Mouse (Mus musculus) left cerebral cortex, adult 9 months (tissue): ENCODE data around the gene Rheb.
"Not testable (repeated sequence)": the region's sequence is repeated elsewhere in the genome, so short reads cannot be mapped to it uniquely, and the experiment has no call there.

ENCODE experiments used
- DNase-seq, 2 experiments: peaks; one replicate each; pipeline ENCODE4 v3.0.0; 2022; ENCODE audit warnings: low spot score in 2 of 2

The Rheb gene

DNA sequence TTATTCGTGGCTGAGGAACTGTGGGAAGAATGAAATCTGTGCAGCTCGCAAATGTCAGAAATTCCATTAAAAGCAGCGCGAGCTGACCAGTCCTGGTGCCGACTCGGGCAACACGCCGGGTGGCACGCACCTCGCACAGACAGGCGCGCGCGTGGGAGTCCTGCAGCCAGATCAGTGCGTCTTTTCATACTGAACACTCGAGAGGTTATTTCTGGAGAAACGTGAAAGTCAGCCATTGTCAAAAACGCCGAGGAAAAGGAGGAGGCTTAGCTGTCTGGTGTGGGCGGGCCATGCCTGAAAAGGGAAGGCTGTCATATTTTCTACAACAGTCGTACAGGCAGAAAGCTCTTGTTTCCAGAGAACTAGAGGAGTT is 665 bp upstream of the Rheb start:
- DNase-seq: no peak

DNA sequence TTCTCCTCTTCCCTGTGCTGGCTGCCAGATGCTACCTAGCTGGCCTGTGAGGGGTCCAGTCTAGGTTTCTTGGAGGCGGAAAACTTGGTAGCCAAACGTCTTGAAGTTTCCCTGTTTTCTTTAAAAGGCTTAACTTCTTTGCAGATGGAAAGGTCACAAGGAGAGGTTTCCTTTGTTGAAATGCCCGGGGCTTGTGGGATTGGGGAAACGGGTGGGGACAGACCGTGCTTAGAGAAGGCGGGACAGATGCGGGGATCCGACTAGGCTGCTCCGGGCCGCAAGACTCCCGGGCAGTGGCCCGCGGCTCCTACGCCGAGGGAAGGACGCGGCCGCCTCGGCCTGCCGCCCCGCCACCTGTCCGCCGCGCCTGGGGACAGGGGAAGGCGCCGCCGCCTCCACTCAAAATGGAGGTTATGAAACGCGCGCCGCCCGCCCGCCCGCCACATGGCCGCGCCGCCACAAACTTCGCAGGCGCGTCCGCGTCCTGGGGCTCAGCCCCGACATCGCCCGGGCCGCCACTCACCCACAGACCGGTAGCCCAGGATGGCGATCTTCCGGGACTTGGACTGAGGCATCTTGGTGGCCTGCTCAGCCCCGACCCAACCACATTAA is 656 bp downstream of the Rheb start:
- peak in 1 of 2 experiments; percentile 31 for DNase-seq

DNA sequence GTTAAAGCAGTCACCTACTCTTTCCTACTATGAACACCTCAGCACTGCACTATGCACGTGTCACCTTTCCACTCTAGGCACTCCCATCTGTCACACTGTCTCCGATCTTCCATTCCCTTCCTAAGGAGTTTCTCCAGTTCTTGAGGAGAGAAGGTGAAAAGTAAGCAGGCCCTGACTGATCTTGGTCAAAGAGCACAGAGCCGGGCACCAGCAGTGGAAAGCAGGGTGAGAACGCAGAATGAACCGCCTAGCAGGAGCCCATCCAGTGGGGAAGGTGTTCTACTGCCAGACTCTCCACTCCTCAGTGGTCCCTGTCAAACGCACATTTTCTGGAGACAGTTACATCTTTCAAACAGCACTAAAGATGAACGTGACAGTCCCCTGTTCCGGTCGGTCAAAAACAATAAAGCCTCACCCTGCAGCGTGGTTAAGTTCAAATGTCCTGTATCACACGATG is 1.4 kb downstream of the Rheb start:
- DNase-seq: no peak

DNA sequence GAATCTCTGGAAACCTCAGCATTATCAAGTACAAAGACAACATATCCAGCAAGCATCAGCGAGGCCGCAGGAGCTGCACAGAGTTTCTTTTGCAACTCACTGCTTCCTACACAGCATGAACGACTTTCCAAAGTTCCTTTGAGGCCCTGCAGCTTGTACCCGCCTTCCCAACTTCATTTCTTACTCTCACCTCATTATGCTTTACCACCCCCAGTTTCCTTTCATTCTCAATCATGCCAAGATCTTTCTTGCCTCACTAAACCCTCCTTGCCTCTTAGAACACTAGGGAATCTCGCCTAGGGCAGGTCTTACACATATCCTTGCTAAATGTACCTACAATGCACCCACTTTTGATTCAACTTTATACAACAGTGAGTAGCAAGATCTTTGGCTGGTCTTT is 7.9 kb downstream of the Rheb start:
- DNase-seq: no peak

DNA sequence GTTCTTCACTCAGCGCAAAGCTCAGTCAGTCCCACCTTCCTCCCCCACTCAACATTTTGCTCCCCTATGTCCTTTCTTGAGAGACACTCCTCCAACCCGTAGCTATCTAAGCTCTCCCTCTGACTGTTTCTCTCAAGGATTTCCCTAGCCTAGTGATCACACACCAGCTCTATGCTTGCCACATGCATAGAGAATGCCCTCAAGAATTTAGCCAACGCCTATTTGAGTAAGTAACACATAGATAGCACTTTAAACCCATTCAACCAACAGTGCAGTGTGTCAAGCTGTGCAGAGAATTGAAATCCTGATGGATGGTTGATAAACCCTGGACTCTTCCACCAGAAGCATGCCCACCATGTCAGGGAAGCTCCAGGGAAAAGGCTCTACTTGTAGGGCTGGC is 10.5 kb downstream of the Rheb start:
- DNase-seq: no peak

DNA sequence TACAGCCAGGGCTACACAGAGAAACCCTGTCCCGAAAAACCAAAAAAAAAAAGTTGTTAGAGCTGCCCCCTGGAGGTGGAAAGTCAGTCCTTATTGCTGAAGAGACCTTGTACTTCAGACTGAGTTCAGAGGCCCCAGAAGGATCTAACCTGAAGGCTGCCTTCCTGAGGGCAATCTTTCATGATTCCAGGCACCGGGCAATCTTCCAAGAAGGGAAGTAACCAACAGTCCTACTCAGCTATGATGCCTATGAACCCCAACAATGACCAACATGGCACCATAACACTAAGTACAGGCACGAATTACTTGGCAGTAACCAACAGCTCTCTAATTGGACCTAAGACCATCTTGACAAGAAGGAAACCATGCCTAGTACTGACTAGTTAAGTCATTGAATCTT is 14.0 kb downstream of the Rheb start:
- no peak for DNase-seq

DNA sequence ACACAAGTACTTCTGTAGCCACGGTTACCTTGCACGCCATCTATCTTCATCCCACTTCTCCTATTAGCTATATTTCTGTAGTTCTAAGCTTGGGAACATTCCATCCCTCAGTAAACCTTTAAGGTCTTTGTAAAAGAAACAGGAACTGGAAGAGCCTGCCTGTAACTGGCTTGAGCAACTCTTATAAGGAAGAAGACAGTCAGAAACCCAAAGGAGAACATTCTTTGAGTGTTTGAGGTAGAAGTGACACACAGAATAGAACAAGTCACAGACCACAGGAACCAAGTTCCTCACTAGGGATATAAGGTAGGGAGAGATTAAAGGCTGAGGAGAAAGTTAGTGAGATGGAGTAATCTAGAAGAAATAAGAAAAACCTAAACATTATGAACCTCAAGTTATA is 15.3 kb downstream of the Rheb start:
- no peak for DNase-seq

DNA sequence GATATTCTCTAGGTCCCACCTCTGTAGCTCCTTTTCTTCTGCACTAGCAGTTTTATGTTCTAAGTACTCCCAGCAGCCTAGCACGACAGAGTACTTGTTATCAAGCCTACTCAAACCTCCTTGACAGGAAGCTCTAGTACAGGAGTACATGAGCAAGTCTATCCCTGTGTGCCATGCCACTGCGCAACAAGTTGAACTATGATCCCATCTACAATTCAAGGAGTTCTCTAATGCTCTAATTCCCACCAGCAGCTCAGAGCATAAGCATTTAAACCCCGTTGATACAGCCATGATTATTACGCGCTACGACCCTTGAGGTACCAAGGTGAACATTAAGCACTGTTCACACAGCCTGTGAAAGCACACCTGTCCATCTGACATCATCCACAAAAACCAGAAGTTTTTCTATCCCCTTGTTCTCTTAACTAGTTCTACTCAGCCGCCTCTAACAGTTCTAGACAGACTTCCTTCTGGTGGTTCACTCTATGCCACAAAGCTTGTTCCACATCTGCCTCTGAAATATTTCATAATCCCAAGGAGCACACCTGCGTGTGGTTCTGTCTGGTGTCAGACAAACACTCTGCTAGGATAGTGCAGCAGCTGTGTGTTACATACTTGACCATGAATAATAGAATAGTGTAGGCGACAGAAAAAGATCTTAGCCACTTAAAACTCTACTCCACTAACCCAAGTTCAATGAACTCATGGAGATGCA is 16.2 kb downstream of the Rheb start:
- DNase-seq: no peak

DNA sequence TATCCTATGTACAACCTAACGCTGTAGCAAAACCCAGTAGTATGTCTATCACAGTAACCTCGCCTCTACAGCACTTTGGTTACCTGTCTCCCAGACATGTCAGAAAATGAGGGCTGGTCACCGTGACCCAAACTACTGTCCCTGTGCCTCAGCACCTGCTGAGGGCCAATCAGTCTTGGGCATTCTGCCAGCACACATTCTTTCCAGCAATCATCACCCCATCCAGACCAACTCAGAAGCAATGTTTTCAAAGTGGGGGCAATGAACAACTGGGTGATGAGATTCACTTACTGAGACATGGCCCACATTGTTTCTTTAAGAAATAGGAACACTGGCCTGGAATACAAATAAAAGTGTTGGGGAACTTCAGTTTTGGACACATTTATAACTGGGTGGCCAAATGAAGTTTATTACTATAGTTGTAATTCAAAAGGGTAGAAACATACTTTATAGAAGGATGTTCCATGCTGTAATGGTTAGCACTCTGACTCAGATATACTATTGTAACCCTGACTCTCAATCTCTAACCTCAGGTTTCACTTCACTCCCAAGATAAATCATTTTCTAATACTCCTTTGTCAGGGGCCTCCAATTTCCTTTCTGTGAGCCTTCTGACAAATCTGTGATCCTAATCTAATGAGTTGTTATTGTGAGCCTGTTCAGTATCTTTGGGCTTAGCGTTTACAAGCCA is 16.9 kb downstream of the Rheb start:
- no peak for DNase-seq

DNA sequence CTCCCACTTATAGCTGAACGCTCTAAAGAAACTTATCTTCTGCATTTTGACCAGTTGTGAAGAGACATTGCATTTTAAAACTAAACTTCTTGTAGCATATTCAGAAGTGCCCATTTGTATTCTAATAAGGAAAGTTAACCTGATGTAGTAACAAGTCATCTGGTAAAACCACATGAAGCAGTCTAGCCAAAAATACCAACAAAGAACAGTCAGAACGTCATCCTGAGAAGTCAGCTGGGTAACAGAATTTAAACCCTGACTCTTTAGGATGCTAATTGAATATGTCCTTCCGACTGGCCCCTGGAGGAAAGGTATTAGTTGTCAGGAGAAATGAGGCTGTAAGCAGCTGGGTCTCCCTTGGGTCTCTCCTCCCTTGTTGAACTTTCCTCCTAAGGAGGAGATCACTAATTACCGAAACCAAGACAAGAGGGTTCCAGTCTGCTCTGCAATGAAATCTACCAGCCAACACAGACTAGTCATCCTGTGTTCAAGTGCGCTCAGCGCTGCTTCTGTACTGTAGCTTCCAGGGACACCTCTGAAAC is 18.5 kb downstream of the Rheb start:
- no peak for DNase-seq

DNA sequence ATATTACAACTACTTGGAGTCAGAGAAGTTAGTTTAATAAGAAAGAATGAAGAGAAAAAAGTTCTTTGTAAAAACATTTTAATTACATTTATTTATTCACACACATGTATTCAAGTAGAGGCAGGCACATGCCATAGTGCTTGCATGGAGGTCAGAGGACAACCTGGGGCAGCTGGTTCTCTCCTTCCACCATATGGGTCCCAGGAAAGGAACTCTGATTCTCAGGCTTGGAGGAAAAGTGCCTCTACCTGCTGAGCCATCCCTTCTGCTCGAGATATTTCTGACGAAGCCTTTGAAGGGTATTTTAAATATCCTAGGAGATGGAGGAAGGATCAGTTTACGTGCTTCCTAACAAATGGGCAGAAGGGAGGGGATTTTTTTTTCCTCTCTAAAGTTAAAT is 19.6 kb downstream of the Rheb start:
- no peak for DNase-seq

DNA sequence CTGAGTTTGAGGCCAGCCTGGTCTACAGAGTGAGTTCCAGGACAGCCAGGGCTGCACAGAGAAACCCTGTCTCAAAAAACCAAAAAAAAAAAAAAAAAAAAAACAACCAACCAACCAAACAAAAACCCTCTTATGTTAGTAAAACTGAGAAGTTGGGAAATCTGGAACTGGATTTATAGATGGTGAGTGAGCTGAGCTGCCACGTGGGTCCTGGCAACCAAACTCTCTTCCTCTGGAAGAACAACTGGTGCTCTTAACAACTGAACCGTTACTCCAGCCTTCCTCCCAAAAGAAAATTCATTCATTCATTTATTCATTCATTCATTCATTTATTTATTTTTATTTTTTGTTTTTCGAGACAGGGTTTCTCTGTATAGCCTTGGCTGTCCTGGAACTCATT is 20.2 kb downstream of the Rheb start:
- not testable (repeated sequence) for DNase-seq

DNA sequence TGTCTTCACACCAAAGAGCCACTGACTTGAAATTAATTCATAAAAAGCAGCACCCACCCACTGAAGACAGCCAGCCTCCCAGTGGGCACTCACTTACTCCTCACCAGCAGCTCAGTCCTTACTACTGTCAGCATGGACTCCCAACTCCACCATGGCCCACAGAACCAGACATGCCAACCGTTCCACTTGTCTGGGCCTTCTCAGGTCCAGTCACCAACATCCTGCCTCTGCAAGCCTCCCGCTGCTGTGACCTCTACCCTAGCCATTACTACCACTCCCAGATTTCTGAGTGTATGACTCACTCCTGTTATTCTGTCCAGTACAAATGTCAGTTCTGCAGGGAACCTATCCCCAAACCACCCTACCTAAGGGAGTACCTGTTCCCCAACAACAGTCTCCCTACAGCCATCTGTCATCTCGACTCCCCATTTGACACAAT is 21.0 kb downstream of the Rheb start:
- DNase-seq: no peak

DNA sequence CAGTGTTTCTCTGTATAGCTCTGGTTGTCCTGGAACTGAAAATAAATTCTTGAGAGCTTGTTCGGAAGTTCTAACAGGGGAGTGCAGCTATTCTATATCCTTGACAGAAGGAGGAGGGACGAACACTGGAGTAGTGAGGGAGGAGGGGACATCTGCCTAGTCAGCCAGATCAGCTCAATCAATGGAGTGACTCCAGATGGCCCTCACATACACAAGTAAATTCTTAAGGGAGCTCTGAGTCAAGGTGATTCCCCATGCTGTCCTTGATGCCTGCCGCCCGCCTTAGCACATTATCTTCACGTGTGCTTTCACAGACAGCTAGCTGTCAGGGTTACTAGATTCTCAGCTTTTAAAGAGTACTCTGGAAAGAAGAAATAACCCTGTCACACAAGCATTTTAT is 21.8 kb downstream of the Rheb start:
- DNase-seq: no peak

DNA sequence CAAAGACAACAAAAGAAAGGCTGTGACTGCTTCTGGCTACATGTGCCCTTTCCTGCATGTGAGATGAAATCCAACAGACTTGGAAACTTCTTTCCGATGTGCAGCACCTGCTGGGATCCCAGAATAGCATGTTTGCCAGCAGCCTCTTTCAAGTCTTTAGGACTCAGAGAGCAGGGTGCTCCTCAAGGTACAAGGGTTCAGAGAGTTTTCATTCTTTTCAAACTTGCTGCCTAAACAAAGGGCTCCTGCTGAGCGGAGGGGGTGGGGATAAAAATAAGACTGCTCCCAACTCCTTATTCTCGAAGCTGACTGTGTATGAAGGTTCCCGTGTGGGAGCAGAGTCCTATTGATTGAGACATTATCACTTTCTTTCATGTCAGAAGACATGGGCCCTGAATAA is 25.2 kb downstream of the Rheb start:
- no peak for DNase-seq

DNA sequence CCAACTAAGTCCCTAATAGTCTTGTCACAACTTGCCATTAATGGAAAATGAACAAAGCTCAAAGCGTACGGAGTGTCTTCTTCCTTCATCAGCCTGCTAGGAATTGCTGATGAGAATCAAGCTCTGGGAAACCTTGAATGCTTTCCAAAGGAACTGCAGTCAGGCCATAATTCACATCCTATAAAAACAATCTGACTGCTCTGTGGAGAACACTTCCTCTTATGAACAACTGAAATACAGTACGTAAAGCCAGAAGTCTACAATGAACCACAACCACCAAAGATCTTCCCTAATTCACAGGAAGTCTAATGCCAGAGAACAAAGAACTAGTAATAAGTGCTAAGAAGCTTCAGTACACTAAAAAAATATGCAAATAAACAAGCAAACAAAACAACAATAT is 28.5 kb downstream of the Rheb start:
- DNase-seq: no peak

DNA sequence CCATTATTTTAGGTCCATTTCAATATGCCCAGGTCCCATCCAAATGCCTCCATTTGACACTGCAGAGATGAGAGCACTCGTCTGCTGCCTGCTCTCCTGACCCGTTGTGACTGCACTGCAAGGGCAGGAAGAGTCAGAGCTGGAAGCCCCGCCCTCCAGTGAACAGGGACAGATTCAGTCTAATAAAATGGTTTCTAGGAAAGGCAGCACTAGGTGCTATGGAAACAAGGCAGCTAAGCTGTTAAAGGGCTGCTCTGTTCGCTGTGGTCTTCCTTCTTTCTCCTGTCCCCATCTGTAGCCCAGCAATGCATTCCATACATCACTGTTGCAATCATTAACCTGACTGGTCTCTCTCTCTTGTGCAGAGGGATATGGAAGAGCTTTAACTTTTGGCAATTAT is 29.4 kb downstream of the Rheb start:
- DNase-seq: no peak

DNA sequence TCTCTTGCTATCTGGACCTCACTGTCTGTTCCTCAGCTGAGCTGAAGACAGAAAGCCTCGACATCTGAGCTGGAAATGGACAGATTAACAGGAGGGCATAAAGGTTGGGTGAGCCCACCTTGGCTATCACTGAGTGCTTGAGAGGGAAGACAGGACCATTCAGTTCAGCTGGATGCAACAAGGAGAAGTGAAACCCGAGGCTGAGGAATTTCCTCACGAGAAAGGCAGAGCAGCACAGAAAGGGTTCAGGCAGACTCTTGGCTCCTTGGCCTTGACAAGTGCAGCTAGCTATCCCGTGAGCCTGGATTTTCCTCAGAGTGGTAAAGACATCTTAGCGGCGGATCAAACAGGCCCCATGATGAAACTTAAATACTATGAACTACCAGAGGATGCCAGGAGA is 37.2 kb downstream of the Rheb start:
- no peak for DNase-seq

DNA sequence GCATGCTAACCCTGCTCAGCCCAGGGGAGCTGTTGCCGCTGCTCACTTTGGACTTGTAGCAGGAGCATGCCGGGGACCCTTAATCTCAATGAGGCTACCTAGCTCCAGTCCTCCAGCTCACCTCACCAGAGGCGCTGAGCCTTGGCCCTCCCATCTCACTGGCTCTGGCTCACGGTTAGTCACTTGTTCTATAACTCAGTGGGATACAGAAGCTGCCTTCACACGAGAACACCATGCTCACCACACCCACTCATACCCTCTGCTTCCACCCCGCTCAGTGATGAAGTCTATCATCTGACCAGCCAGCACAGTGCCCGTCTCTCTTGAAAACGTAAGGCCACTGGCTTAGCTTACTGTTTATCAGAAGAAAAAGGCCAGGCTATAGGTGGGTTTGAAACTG is 37.8 kb downstream of the Rheb start:
- no peak for DNase-seq

DNA sequence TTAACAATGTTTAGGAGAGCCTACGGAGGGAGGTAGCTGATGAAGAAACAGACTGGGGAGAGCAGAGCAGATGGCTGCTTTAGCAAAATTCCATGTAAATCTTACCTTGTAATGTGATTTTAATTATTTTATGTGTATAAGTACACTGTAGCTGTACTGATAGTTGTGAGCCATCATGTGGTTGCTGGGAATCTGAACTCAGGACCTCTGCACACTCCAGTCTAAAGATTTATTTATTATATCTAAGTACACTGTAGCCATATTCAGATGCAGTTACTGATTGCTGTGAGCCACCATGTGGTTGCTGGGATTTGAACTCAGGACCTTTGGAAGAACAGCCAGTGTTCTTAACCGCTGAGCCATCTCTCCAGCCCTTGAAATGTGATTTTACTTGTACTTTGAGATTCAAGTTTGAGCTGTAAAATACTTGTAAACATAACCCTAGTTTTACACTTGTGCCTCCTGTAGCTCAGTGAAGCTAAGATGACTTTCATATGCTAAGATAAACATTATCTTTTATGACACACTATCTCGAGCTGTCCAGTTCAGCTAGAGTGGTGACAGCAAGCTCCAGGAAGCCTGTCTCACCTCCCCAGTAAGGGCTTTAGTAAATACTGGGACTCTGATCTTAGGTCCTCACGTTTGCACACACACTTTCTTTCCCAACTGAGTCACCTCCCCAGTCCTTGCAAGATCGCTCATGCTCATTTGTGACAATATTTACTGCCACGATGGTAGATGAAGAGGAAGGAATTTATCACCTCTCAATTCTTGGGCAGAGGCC is 40.4 kb downstream of the Rheb start:
- DNase-seq: no peak

DNA sequence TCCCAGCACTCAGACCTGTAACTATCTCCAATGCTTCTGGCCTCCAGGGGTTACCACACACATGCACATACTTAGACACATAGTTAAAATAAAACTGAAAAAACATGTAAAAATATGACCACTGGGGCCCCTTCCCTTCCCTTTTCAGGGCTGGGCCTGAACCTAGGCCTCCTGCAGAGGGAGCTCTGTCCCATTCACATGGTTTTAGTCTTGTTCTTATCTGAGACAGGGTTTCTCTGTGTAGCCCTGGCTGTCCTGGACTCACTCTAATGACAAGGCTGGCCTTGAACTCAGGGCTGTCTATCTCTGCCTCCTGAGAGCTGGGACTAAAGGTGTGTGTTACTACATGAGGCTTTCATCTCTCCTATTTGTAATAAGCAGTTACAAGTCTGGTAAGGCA is 42.0 kb downstream of the Rheb start:
- DNase-seq: no peak

DNA sequence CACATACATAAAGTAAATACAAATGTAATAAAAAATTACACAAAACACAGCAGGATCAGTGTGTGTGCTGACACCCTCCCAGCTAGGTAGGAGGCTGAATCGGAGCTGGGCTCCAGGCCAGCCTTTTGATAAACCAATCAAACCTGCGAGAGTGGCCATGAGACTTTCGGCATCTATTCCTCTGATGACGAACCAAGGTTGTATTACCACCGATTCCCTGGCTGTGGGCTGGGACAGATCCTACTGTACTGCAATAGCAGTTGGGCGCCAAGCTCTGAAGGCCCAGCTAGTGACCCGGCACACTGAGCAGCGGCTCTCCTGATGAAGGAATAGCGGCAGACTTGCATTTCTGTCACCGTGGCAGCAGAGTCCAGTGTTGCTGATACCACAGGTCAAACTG is 43.8 kb downstream of the Rheb start:
- no peak for DNase-seq
